Mouse (Mus musculus) right cerebral cortex, postnatal 14 days (tissue): ENCODE data around the gene Tm7sf3.
A peak's percentile ranks its signal among the peaks of the same experiment; 100 is the strongest.
"Not testable (repeated sequence)": the region's sequence is repeated elsewhere in the genome, so short reads cannot be mapped to it uniquely, and the experiment has no call there.

Source experiments
- DNase-seq: peaks from one replicate; pipeline ENCODE4 v3.0.0; 2022

The Tm7sf3 gene

GRCm38 (mm10) chr6:146611897-146612296 is 30.7 kb downstream of the Tm7sf3 start:
- DNase-seq: no peak

- DNase-seq: no peak
Observed at GRCm38 (mm10) chr6:146611385-146611784, 31.2 kb downstream of the Tm7sf3 start.

GRCm38 (mm10) chr6:146603651-146604050 is 39.0 kb downstream of the Tm7sf3 start:
- no peak for DNase-seq

- no peak for DNase-seq
Observed at GRCm38 (mm10) chr6:146602601-146603000, 40.0 kb downstream of the Tm7sf3 start.

- no peak for DNase-seq
Observed at GRCm38 (mm10) chr6:146585134-146585533, 57.5 kb downstream of the Tm7sf3 start.

GRCm38 (mm10) chr6:146583366-146584046 is 59.1 kb downstream of the Tm7sf3 start:
- DNase-seq: no peak

- peak; percentile 22 for DNase-seq
Observed at GRCm38 (mm10) chr6:146580381-146580926, 62.2 kb downstream of the Tm7sf3 start.

GRCm38 (mm10) chr6:146578586-146578985 is 64.0 kb downstream of the Tm7sf3 start:
- DNase-seq: peak; percentile 27

- DNase-seq: peak; percentile 66
Observed at GRCm38 (mm10) chr6:146578111-146578531, 64.5 kb downstream of the Tm7sf3 start.

- peak; percentile 97 for DNase-seq
Observed at GRCm38 (mm10) chr6:146577310-146578109, 65.1 kb downstream of the Tm7sf3 start, which contains the start of gene Ints13. Ints13 (minus strand) TSS chr6:146577835.

GRCm38 (mm10) chr6:146576903-146577302 is 65.7 kb downstream of the Tm7sf3 start, which contains the start of gene Fgfr1op2:
Fgfr1op2 (plus strand) TSS chr6:146577203.
- DNase-seq: no peak

GRCm38 (mm10) chr6:146572073-146572472 is 70.6 kb downstream of the Tm7sf3 start:
- no peak for DNase-seq

GRCm38 (mm10) chr6:146562461-146562860 is 80.2 kb downstream of the Tm7sf3 start:
- not testable (repeated sequence) for DNase-seq
